Mouse (Mus musculus): ENCODE measurements around the gene Gm3476. TPM values are rescaled to one million over a fixed set of nuclear protein-coding genes. Genes with fewer than 3 reads are reported as not detected.
"Not testable (repeated sequence)": the region's sequence is repeated elsewhere in the genome, so short reads cannot be mapped to it uniquely, and the experiment has no call there.

The Gm3476 gene
- not detected for total RNA-seq (2021)
- long read RNA-seq, experiment 1, result 0 reads
- long read RNA-seq, experiment 2, result 0 reads

DNA sequence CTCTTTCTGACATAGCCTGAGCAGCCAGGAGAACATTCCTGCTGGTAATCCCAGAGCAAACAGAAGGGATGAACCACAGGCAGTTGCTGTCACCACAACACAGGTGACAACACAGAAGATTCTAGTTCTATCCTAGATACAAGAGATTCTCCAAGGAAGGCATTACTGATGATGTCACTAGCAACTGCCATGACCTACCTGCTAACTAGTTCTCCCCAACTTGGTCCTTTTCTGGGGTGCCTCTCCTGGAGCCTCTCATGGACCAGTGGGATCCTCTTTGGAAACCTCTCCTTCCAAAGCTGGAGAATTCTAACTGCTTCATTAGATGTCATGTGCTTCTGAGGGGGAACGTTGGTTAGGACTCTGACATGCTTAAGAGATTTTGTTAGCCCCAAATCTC lies at the start of gene Gm3476:
Gene Gm3476, minus strand, starts transcription at position 101 of the 400 bp plus-strand sequence.
- not testable (repeated sequence) for DNase-seq (ENCODE audit: low spot score in 2 of 2)

DNA sequence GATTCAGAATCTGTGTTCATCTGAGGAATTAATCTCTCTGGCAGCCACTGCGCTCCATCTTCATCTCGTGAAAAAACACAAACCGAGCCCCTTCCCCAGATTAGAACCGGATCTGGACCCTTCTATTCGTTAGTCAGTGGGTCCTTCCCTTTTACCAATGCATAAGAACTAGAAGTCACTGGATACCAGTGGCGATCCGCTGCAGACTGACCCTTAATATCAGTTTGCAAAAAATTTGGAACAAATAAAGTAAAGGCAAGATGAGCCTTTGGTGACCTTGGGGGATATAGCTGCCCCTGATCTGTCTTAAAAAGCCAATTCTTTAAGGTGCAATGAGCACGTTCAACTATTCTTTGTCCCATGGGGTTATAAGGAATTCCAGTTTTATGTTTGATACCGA lies 37.9 kb upstream of the Gm3476 start:
- DNase-seq (ENCODE audit: low spot score in 2 of 2), result not testable (repeated sequence)

DNA sequence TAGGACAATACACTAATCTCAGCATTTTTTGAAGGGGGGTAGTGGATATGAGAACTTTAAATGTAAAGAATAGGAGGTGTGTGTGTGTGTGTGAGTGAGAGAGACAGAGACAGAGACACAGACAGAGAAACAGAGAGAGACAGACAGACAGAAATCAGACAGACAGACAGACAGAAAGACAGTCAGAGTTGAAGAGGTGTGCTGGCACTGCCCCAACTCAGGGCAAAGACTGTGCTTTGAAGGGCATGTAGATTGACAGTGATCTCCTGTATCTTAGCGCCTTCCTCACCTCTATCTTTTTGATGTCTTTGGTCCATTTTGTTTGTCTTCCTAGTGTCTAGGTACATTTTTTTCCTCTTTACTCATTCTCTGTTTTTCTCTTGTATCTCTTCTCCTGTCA lies 35.5 kb upstream of the Gm3476 start:
- DNase-seq (ENCODE audit: low spot score in 2 of 2), result not testable (repeated sequence)

DNA sequence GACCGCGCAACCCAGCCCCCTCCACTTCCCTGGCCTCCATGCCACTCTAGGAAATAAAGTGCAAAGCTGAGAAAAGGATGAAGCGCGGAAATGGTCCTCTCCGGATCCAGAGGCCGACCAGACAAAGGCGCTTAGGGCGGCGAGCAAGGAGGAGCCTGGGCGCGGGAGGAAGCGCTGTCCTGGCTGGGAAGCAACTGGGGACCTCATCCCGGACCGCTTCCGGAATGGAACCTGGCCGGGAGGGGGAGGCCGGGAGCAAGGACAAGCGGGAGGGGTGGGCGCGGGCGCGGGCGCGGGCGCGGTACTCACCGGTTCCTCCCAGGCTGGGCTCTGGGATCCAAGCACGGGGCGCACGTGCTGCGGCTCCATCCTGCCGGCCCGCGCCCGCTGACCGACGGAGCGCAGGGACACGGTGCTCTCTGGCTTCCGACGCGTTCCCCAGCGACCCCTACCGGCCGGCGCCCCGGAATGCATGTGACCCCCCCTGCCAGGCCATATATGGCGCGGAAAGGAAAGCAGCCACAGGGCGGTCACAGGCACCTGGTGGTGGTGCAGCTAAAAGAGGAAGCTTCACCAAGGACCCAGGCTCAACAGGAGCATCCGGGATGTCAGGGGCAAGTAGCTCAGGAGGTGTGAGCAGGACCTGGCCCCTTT lies 17.2 kb downstream of the Gm3476 start, which contains the start of gene Gm3468:
Gene Gm3468, minus strand, starts transcription at position 394 of the 654 bp plus-strand sequence.
- DNase-seq (ENCODE audit: low spot score in 2 of 2), result peak; percentile 3 to 6

DNA sequence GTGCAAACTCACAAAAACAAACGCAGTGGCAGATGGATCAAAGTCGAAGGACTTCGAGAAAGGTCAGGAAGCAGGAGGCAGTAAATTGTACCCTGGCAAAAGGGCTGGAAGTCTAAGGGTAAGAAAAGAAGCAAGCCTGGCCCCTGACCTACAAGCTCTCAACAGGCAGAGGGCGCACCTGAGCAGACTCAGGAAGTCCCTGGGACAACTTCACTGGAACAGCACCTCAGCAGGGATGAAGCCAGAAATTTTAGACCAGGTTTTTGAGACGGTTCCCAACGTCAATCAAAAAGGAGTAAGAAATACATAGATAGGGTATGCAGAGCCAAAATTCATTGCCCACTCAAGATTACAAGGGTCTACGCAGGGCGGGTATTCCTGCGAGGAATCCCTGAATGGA lies 18.1 kb downstream of the Gm3476 start:
- not testable (repeated sequence) for DNase-seq (ENCODE audit: low spot score in 2 of 2)

DNA sequence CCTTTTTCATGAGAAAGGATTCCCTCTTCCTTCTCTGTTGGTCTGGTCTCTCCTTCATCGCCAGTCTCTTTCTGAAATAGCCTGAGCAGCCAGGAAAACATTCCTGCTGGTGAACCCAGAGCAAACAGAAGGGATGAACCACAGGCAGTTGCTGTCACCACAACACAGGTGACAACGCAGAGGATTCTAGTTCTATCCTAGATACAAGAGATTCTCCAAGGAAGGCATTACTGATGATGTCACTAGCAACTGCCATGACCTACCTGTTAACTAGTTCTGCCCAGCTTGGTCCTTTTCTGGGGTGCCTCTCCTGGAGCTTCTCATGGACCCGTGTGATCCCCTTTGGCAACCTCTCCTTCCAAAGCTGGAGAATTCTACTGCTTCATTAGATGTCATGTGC lies 31.8 kb downstream of the Gm3476 start, which contains the start of gene Gm8206:
Gene Gm8206, minus strand, starts transcription at position 101 of the 400 bp plus-strand sequence.
- not testable (repeated sequence) for DNase-seq (ENCODE audit: low spot score in 2 of 2)

DNA sequence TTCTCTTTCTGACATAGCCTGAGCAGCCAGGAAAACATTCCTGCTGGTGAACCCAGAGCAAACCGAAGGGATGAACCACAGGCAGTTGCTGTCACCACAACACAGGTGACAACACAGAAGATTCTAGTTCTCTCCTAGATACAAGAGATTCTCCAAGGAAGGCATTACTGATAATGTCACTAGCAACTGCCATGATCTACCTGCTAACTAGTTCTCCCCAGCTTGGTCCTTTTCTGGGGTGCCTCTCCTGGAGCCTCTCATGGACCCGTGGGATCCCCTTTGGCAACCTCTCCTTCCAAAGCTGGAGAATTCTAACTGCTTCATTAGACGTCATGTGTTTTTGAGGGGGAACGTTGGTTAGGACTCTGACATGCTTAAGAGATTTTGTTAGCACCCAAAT lies 67.4 kb downstream of the Gm3476 start, which contains the start of gene Gm6337:
Gene Gm6337, minus strand, starts transcription at position 101 of the 400 bp plus-strand sequence.
- not testable (repeated sequence) for DNase-seq (ENCODE audit: low spot score in 2 of 2)

Other genes starting within 250 kb of the Gm3476 start
- under 1 TPM in 1 of 2 experiments, not detected in 1; 0.50 TPM for gene Gm8237, start 245.4 kb downstream of the Gm3476 start, total RNA-seq (2021)
- gene Gm3248, start 164.1 kb downstream of the Gm3476 start, total RNA-seq (2021), result under 1 TPM; 0.28 to 0.48 TPM
- not detected for gene Gm3453, start 146.7 kb downstream of the Gm3476 start, total RNA-seq (2021)
- gene Gm6337, start 67.5 kb downstream of the Gm3476 start, total RNA-seq (2021), result not detected
- under 1 TPM in 1 of 2 experiments, not detected in 1; 0.20 TPM for gene Gm8206, start 31.9 kb downstream of the Gm3476 start, total RNA-seq (2021)
- under 1 TPM; 0.50 to 0.73 TPM for gene Gm3468, start 17.1 kb downstream of the Gm3476 start, total RNA-seq (2021)
- gene Gm21560, start 93.5 kb upstream of the Gm3476 start, total RNA-seq (2021), result under 1 TPM; 0.25 to 0.34 TPM
- 1 to 10 TPM in 1 of 2 experiments, under 1 TPM in 1; 0.48 to 1.1 TPM for gene Gm3411, start 161.4 kb upstream of the Gm3476 start, total RNA-seq (2021)
- not detected for gene Gm21103, start 179.0 kb upstream of the Gm3476 start, total RNA-seq (2021)
- gene Gm3618, start 217.9 kb upstream of the Gm3476 start, total RNA-seq (2021), result not detected